Mouse (Mus musculus) megakaryocyte, embryonic 14.5 days (primary cell): ENCODE data around the gene Hist1h2bh.

ENCODE experiments used
- FLI1 ChIP-seq: IDR thresholded peaks from 2 replicates; pipeline ENCODE4 v1.6.1; 2012; ENCODE audit warnings: low read length, inconsistent platforms, mixed read lengths
- GATA1 ChIP-seq: IDR thresholded peaks from 3 replicates; pipeline ENCODE4 v1.6.1; 2012; ENCODE audit warnings: mixed read lengths, low read length, inconsistent platforms, borderline replicate concordance

DNA sequence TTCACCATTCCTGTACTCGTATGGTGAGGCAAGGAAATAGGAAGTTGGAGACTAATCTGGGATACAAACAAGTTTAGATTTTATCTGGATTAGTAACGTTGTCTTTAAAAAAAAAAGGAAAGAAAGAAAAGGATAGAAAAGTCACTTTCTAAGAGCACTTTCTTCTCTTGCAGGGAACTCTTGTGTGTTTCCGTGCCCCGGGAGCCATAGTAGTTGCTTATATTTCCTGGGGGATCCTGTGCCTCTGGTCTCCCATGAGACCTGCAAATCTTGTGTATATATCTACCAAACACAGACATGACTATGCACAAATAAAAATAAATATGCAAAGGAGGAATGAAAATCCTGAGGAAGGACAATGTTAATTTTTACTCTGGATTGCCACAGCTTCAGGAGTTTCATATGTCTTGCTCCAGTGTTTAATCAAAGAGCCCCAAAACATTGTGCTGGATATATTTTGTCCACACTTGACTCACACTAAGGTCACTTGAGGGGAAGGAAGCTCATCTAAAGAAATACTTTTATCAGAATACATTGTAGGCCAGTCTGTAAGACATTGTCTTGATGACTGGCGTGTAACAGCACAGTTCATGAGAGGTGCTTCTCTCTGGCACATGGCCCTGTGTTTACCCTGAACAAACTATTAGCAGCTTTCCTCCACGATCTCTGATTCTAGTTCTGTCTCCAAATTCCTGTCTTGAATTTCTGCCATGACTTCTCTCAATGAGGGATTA is 33.9 kb upstream of the Hist1h2bh start:
- TF ChIP-seq GATA1 (no peak), FLI1 (no peak)
